Mouse (Mus musculus) CH12.LX (cell line): ENCODE data around the gene Rpl6. TPM values are rescaled to one million over a fixed set of nuclear protein-coding genes. Genes with fewer than 3 reads are reported as not detected.

ENCODE experiments used
- DNase-seq: peaks from one replicate; pipeline ENCODE4 v3.0.0-alpha.2; 2013; ENCODE audit errors: extremely low read depth
- H3K27ac ChIP-seq: 2 replicates; pipeline ENCODE4 v1.5.1; 2012; ENCODE audit warnings: low read depth, mild to moderate bottlenecking, control low read depth, moderate library complexity; ENCODE audit not compliant: insufficient read depth
- H3K27me3 ChIP-seq: replicated peaks from 2 replicates; pipeline ENCODE3; 2012; ENCODE audit warnings: inconsistent platforms
- H3K36me3 ChIP-seq, 2 experiments: replicated peaks in 1 of 2; 2 replicates each; pipeline versions ENCODE3 to v1.6.1; 2012; ENCODE audit warnings: inconsistent platforms in 1 of 2, low read length in 1 of 2, mild to moderate bottlenecking in 1 of 2, mixed read lengths in 1 of 2, moderate library complexity in 1 of 2; ENCODE audit not compliant: control insufficient read depth in 1 of 2, insufficient read depth in 1 of 2
- H3K4me1 ChIP-seq, 2 experiments: 2 replicates each; pipeline ENCODE4 v1.6.1; 2012; ENCODE audit warnings: inconsistent platforms in 1 of 2, moderate library complexity in 1 of 2; ENCODE audit not compliant: insufficient read depth in 2 of 2, control insufficient read depth in 1 of 2
- H3K4me2 ChIP-seq: 2 replicates; pipeline ENCODE4 v1.6.1; 2012; ENCODE audit warnings: low read depth, mild to moderate bottlenecking, control low read depth; ENCODE audit not compliant: poor library complexity, insufficient read depth, severe bottlenecking
- H3K4me3 ChIP-seq, 3 experiments: fragments of 150-350 bp in 1 of 3; sonication (generic) in 1 of 3; replicated peaks in 1 of 3; 2 replicates each; pipeline versions ENCODE3 to v1.5.1; 2011 to 2012; ENCODE audit warnings: low read depth in 2 of 3, low read length in 2 of 3, mild to moderate bottlenecking in 2 of 3, moderate library complexity in 2 of 3, control low read depth in 1 of 3, improper control_type of control experiment in 1 of 3, inconsistent platforms in 1 of 3, mixed read lengths in 1 of 3; ENCODE audit not compliant: poor library complexity in 1 of 3
- H3K79me2 ChIP-seq: replicated peaks from 2 replicates; pipeline ENCODE4 v1.6.1; 2012; ENCODE audit warnings: mild to moderate bottlenecking, moderate library complexity; ENCODE audit not compliant: control insufficient read depth, poor library complexity, insufficient read depth, severe bottlenecking; ENCODE audit errors: extremely low read depth
- H3K9ac ChIP-seq: 2 replicates; pipeline ENCODE4 v1.6.1; 2012; ENCODE audit warnings: low read depth, mild to moderate bottlenecking, control low read depth, moderate library complexity; ENCODE audit not compliant: insufficient read depth
- H3K9me3 ChIP-seq: replicated peaks from 2 replicates; pipeline ENCODE3; 2012; ENCODE audit warnings: low read length, inconsistent platforms, mixed read lengths
- BHLHE40 ChIP-seq: IDR thresholded peaks from 2 replicates; pipeline ENCODE4 v1.6.1; 2011; ENCODE audit warnings: mild to moderate bottlenecking, low read depth, low read length, improper control_type of control experiment
- CHD2 ChIP-seq: IDR thresholded peaks from 2 replicates; pipeline ENCODE4 v1.6.1; 2011; ENCODE audit warnings: low read length, improper control_type of control experiment
- CTCF ChIP-seq, 2 experiments: IDR thresholded peaks in 1 of 2; conservative IDR thresholded peaks in 1 of 2; 2 replicates each; pipeline ENCODE4 v1.5.1; 2011 to 2012; ENCODE audit warnings: low read depth in 2 of 2, low read length in 2 of 2, improper control_type of control experiment in 1 of 2, inconsistent platforms in 1 of 2, mild to moderate bottlenecking in 1 of 2, moderate library complexity in 1 of 2
- E2F4 ChIP-seq: IDR thresholded peaks from 2 replicates; pipeline ENCODE4 v1.6.1; 2011; ENCODE audit warnings: low read depth, low read length, improper control_type of control experiment; ENCODE audit not compliant: insufficient replicate concordance
- ELF1 ChIP-seq: IDR thresholded peaks from 2 replicates; pipeline ENCODE4 v1.6.1; 2014; ENCODE audit warnings: low read depth, mild to moderate bottlenecking, inconsistent platforms, low read length, improper control_type of control experiment
- ETS1 ChIP-seq: conservative IDR thresholded peaks from 2 replicates; pipeline ENCODE4 v1.6.1; 2012; ENCODE audit warnings: low read depth, mild to moderate bottlenecking, inconsistent platforms, low read length, improper control_type of control experiment, moderate library complexity
- IRF4 ChIP-seq: IDR thresholded peaks from 2 replicates; pipeline ENCODE4 v1.6.1; 2014; ENCODE audit warnings: low read depth, mild to moderate bottlenecking, inconsistent platforms, low read length, improper control_type of control experiment
- JUND ChIP-seq: conservative IDR thresholded peaks from 2 replicates; pipeline ENCODE4 v1.6.1; 2011; ENCODE audit warnings: low read depth, low read length, improper control_type of control experiment
- MAFK ChIP-seq: IDR thresholded peaks from 2 replicates; pipeline ENCODE4 v1.6.1; 2011; ENCODE audit warnings: low read length, improper control_type of control experiment; ENCODE audit not compliant: insufficient replicate concordance
- MAX ChIP-seq: IDR thresholded peaks from 2 replicates; pipeline ENCODE4 v1.6.1; 2011; ENCODE audit warnings: low read length, improper control_type of control experiment
- MXI1 ChIP-seq: IDR thresholded peaks from 2 replicates; pipeline ENCODE4 v1.6.1; 2011; ENCODE audit warnings: mild to moderate bottlenecking, low read depth, low read length, improper control_type of control experiment
- MYC ChIP-seq: IDR thresholded peaks from 2 replicates; pipeline ENCODE4 v1.6.1; 2011; ENCODE audit warnings: low read depth, mild to moderate bottlenecking, improper control_type of control experiment, low read length
- NRF1 ChIP-seq: IDR thresholded peaks from 2 replicates; pipeline ENCODE4 v1.6.1; 2014; ENCODE audit warnings: low read depth, mild to moderate bottlenecking, inconsistent platforms, low read length, improper control_type of control experiment, moderate library complexity
- PAX5 ChIP-seq: IDR thresholded peaks from 2 replicates; pipeline ENCODE4 v1.6.1; 2012; ENCODE audit warnings: low read length, inconsistent platforms, mixed read lengths
- POLR2A ChIP-seq: IDR thresholded peaks from 2 replicates; pipeline ENCODE4 v1.6.1; 2011; ENCODE audit warnings: low read depth, mild to moderate bottlenecking, improper control_type of control experiment, low read length
- POLR2AphosphoS2 ChIP-seq: IDR thresholded peaks from 2 replicates; pipeline ENCODE4 v1.6.1; 2011; ENCODE audit warnings: low read depth, low read length, improper control_type of control experiment
- RAD21 ChIP-seq: IDR thresholded peaks from 2 replicates; pipeline ENCODE4 v1.6.1; 2011; ENCODE audit warnings: low read depth, mild to moderate bottlenecking, low read length, improper control_type of control experiment, moderate library complexity
- SIN3A ChIP-seq: IDR thresholded peaks from 2 replicates; pipeline ENCODE4 v1.6.1; 2012; ENCODE audit warnings: low read length, improper control_type of control experiment, inconsistent platforms
- SMC3 ChIP-seq: IDR thresholded peaks from 2 replicates; pipeline ENCODE4 v1.6.1; 2011; ENCODE audit warnings: low read depth, low read length, improper control_type of control experiment
- TBP ChIP-seq: conservative IDR thresholded peaks from 2 replicates; pipeline ENCODE4 v1.6.1; 2011; ENCODE audit warnings: low read depth, low read length, improper control_type of control experiment
- TCF12 ChIP-seq: IDR thresholded peaks from 2 replicates; pipeline ENCODE4 v1.6.1; 2014; ENCODE audit warnings: low read depth, mild to moderate bottlenecking, inconsistent platforms, low read length, improper control_type of control experiment
- USF1 ChIP-seq: IDR thresholded peaks from 2 replicates; pipeline ENCODE4 v1.6.1; 2014; ENCODE audit warnings: low read depth, mild to moderate bottlenecking, inconsistent platforms, low read length, improper control_type of control experiment
- ZC3H11A ChIP-seq: IDR thresholded peaks from 2 replicates; pipeline ENCODE4 v1.6.1; 2012; ENCODE audit warnings: low read depth, mild to moderate bottlenecking, inconsistent platforms, low read length, improper control_type of control experiment
- ZMIZ1 ChIP-seq: IDR thresholded peaks from 2 replicates; pipeline ENCODE4 v1.6.1; 2012; ENCODE audit warnings: low read depth, mild to moderate bottlenecking, inconsistent platforms, low read length, improper control_type of control experiment
- ZNF384 ChIP-seq: IDR thresholded peaks from 2 replicates; pipeline ENCODE4 v1.6.1; 2012; ENCODE audit warnings: low read depth, low read length, improper control_type of control experiment, inconsistent platforms
- dilution Hi-C: fragments of 300-500 bp; cut with MboI; formaldehyde crosslinking; loops from 2 replicates; pipeline ENCODE4 v1.14.3; 2020; ENCODE audit warnings: low sequenced_read_pairs; ENCODE audit not compliant: extremely low pct_unique_long_range_greater_than_20kb, extremely low pct_ligation_motif_present
- in situ Hi-C: fragments of 300-500 bp; cut with MboI; formaldehyde crosslinking; loops from 3 replicates; pipeline ENCODE4 v1.14.3; 2019; ENCODE audit warnings: low sequenced_read_pairs, low pct_ligation_motif_present, low pct_unique_long_range_greater_than_20kb, mixed read lengths
- polyA plus RNA-seq: library from polyadenylated mRNA; unstranded; fragments of >175 nt; gene quantifications from 2 replicates; pipeline ENCODE4 v1.2.1, GENCODE M21; 2012; ENCODE audit warnings: low read depth; ENCODE audit not compliant: insufficient read length
- total RNA-seq, 2 experiments: library from RNA; depleted of rRNA; stranded (reverse); fragments of 300-350 nt in 1 of 2; fragments of >200 nt in 1 of 2; gene quantifications; 2 replicates each; pipeline ENCODE4 v1.2.3; 2012 to 2014

The Rpl6 gene
- total and polyA plus RNA-seq, 3 experiments, result 2,433 to 2,694 (median 2,607) TPM

DNA sequence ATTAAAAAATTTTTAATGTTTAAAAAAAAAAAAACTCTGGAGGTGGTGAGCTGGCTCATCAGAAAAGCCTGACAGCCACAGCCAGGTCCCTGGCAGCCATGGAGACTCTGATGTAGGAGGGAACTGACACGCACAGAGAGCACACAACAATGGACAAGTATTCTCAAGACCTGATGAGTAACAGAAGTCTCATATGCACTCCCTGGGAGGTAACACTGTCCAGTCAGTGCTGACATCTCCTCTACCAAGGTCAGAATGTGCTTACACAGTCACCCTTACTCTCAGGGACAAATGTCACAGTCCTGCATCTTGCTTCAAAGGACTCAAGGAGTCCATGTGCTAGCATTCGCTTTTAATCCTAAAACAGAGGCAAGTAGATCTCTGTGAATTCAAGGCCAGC lies 34.7 kb upstream of the Rpl6 start:
- 0 out of 2 replicates have a peak, but pooled peaks cover 10% of the 10 kb centered on the region for H3K79me2 ChIP-seq
- H3K27me3 ChIP-seq, result no peaks in the 10 kb centered on the region
- H3K27ac ChIP-seq, result no peak overlapping the region
- dilution Hi-C loops, result no loop called here
- peaks cover 2 to 21% of the 10 kb centered on the region in 2 experiments; a peak in 2 of 4 replicates for H3K4me1 ChIP-seq
- peaks cover 44 to 72% of the 10 kb centered on the region in 2 experiments for H3K36me3 ChIP-seq
- no peaks in the 10 kb centered on the region for H3K9me3 ChIP-seq
- in situ Hi-C loops, result no loop called here
- H3K4me3 ChIP-seq, result no peak overlapping the region
- no peak for TF ChIP-seq MYC
- TF ChIP-seq NRF1, result no peak
- TF ChIP-seq TCF12, result no peak
- TF ChIP-seq USF1, result no peak
- TF ChIP-seq ZNF384, result no peak
- no peak for TF ChIP-seq ZC3H11A
- no peak overlapping the region for H3K9ac ChIP-seq
- H3K4me2 ChIP-seq, result no peak overlapping the region
- no peak for DNase-seq

DNA sequence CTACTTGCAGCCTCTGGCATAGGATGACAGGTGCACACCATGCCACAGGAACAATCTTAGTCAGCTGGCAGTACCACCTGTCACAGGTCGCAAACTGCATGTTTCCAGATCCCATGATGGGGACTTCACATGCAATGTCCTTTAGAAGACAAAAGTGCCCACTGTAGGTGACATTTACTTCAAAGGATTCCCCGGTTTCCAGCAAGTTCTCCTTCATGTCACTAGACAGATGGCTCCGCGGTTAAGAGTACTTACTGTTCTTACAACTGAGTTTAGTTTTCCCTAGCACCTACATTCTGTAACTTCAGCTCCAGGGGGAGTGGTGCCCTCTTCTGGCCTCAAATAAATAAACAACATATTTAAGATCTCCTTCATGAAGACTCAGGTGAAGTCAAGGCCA lies 31.4 kb upstream of the Rpl6 start:
- dilution Hi-C loops, result no loop called here
- no peak overlapping the region for H3K4me2 ChIP-seq
- peaks cover 21 to 59% of the 10 kb centered on the region in 2 experiments for H3K36me3 ChIP-seq

DNA sequence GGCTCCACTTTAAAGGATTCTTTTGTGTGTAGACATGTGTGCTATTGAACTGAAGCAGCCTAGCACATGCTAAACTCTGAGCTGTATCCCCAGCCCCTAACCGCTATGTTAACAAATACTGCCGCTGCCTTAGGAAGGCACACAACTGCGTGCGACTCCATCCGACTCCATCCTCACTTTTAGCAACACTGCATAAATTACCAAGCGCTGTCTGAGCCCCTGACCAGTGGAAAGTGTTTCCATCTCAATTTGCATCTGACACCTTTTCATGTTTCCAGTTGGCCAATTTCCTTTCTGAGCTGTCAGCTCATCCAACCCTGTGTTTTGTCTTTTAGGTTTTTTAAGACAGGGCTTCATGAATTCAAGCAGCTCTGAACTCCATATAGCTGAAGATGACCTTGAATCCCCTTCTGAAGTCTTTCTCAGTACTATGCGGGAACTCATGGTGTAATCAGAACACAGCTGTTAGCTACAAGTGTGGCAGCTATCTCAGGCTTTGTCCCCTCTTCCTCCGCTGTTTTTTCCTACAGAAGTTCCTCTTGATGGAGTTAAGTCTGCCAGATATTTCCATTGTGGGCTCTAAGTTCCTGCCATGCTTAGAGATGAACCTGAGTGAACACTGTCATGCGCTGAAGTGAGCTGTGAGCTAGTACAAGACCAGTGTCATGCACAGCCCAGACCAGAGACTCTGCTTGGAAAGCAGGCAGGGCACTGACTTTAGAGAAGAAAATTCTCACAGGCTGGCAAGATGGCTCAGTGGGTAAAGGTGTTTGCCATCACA lies 25.0 kb upstream of the Rpl6 start:
- dilution Hi-C loops, result no loop called here
- Histone ChIP-seq H3K9me3 (no peaks in the 10 kb centered on the region), H3K36me3 (peaks cover 3 to 25% of the 10 kb centered on the region in 2 experiments)
- no peak; the same call in 1 of the 2 replicates for TF ChIP-seq CHD2
- TF ChIP-seq ELF1, result no peak
- peak; percentile 55 for TF ChIP-seq BHLHE40
- TF ChIP-seq MXI1, result peak; percentile 78; the same call in 1 of the 2 replicates
- peak; percentile 88 for TF ChIP-seq SIN3A
- TF ChIP-seq MYC, result 0 out of 2 replicates have a peak, but pooled peaks have one; percentile 33
- peak; percentile 25; the same call in 1 of the 2 replicates for TF ChIP-seq MAX
- TF ChIP-seq ZMIZ1, result 0 out of 2 replicates have a peak, but pooled peaks have one; percentile 33
- TF ChIP-seq E2F4, result no peak
- TF ChIP-seq NRF1, result peak; percentile 54; the same call in 1 of the 2 replicates
- 0 out of 2 replicates have a peak, but pooled peaks have one; percentile 51 for TF ChIP-seq TBP
- TF ChIP-seq POLR2A, result peak; percentile 44
- peak; percentile 38; the same call in 1 of the 2 replicates for TF ChIP-seq IRF4
- TF ChIP-seq TCF12, result peak; percentile 61
- no peak for TF ChIP-seq PAX5
- 0 out of 2 replicates have a peak, but pooled peaks have one; percentile 36 for TF ChIP-seq MAFK
- peak; percentile 72 for TF ChIP-seq ETS1

More for the DNA sequence above, 31.4 kb upstream of the Rpl6 start:
- no peak overlapping the region for H3K9ac ChIP-seq
- DNase-seq, result peak; percentile 27
- no peak for TF ChIP-seq POLR2AphosphoS2
- TF ChIP-seq CTCF (conservative IDR thresholded peaks at IDR 0.05 in 1 of 2, IDR thresholded peaks at IDR 0.05 in 1 of 2; ENCODE audit: low read depth in 2 of 2, low read length in 2 of 2), result peak in 1 of 2 experiments; percentile 56; a peak in 2 of 4 replicates
- no peak; the same call in 1 of the 2 replicates for TF ChIP-seq SMC3
- TF ChIP-seq JUND, result no peak
- TF ChIP-seq MXI1, result no peak
- TF ChIP-seq RAD21, result peak; percentile 44
- TF ChIP-seq BHLHE40, result no peak
- TF ChIP-seq ETS1, result no peak
- no peaks in the 10 kb centered on the region for H3K27me3 ChIP-seq
- H3K9me3 ChIP-seq, result no peaks in the 10 kb centered on the region
- H3K4me1 ChIP-seq, result peaks cover 2 to 45% of the 10 kb centered on the region in 2 experiments; a peak in 3 of 4 replicates
- H3K4me3 ChIP-seq, result no peak overlapping the region
- H3K27ac ChIP-seq, result no peak overlapping the region
- in situ Hi-C loops, result loop anchor here (10.0 kb wide), 1 partner anchor 218 kb away; no protein-coding TSS in a partner anchor
- peaks cover 17% of the 10 kb centered on the region for H3K79me2 ChIP-seq

More for the DNA sequence above, 25.0 kb upstream of the Rpl6 start:
- Histone ChIP-seq H3K4me1 (peaks cover 35 to 91% of the 10 kb centered on the region in 2 experiments), H3K79me2 (peaks cover 59% of the 10 kb centered on the region), H3K27ac (peak overlapping the region; percentile 92), H3K4me3 (no peak overlapping the region), H3K27me3 (no peaks in the 10 kb centered on the region), H3K9ac (peak overlapping the region; percentile 25; the same call in 1 of the 2 replicates), H3K4me2 (peak overlapping the region; percentile 69)
- peak; percentile 87 for DNase-seq
- in situ Hi-C loops, result loop anchor here (10.0 kb wide), 1 partner anchor 224 kb away; no protein-coding TSS in a partner anchor
